10 mouse cellular contexts compared by ENCODE assay signal in genomic region chr2:164592014-164592413, GRCm38 (mm10). TPM values are rescaled to one million over a fixed set of nuclear protein-coding genes. Genes with fewer than 3 reads are reported as not detected.
DNase-seq lines count a peak whose midpoint lies in the region; ATAC-seq and TF ChIP-seq lines count a peak whose summit lies in the region.
"Had no signal": no experiment of that assay in that cellular context is flagged by ENCODE, and none has a peak within 500 bp of the region (broad histone marks: within the 10 kb centered on the region; RNA-seq: fewer than 3 reads in every experiment).

No protein-coding gene starts in this region.

- H3K4me1 ChIP-seq in intestine, embryonic 14.5 days (replicated peaks; ENCODE audit: control insufficient read depth, insufficient read depth, low read length) = no peaks in the 10 kb centered on the region
- H3K4me1 ChIP-seq in intestine, embryonic 16.5 days (ENCODE audit: control insufficient read depth, insufficient read depth, low read length) = no peaks in the 10 kb centered on the region
- H3K4me1 ChIP-seq in MEL (ENCODE audit: control insufficient read depth in 1 of 2, insufficient read depth in 2 of 2, low read length in 2 of 2) = no peaks in the 10 kb centered on the region
- H3K4me1 ChIP-seq in intestine, embryonic 15.5 days (replicated peaks) = no peaks in the 10 kb centered on the region
- H3K4me1 ChIP-seq: lung, embryonic 15.5 days had no signal

- no peaks in the 10 kb centered on the region for H3K27me3 ChIP-seq in intestine, embryonic 14.5 days (replicated peaks; ENCODE audit: control insufficient read depth, insufficient read depth, low read length)
- no peaks in the 10 kb centered on the region for H3K27me3 ChIP-seq in intestine, embryonic 16.5 days (replicated peaks; ENCODE audit: control insufficient read depth, insufficient read depth, low read length)
- H3K27me3 ChIP-seq in MEL (ENCODE audit: control insufficient read depth in 1 of 2, insufficient read depth in 2 of 2, low read length in 2 of 2) = peaks cover 0 to 5% of the 10 kb centered on the region in 2 experiments
- no peaks in the 10 kb centered on the region for H3K27me3 ChIP-seq in intestine, embryonic 15.5 days (replicated peaks)
- H3K27me3 ChIP-seq: lung, embryonic 15.5 days had no signal

- no peak overlapping the region for H3K9ac ChIP-seq in intestine, embryonic 14.5 days (ENCODE audit: low read length)
- no peak overlapping the region for H3K9ac ChIP-seq in intestine, embryonic 16.5 days (ENCODE audit: low read depth, low read length)
- no peak overlapping the region for H3K9ac ChIP-seq in MEL (ENCODE audit: control insufficient read depth, low read depth, low read length, poor library complexity, severe bottlenecking)
- H3K9ac ChIP-seq in intestine, embryonic 15.5 days = no peak overlapping the region
- H3K9ac ChIP-seq: lung, embryonic 15.5 days had no signal

- no peak overlapping the region for H3K27ac ChIP-seq in intestine, embryonic 14.5 days (ENCODE audit: low read depth)
- H3K27ac ChIP-seq in intestine, embryonic 16.5 days (ENCODE audit: low read length) = no peak overlapping the region
- no peak overlapping the region for H3K27ac ChIP-seq in MEL (ENCODE audit: control insufficient read depth, low read depth, low read length)
- no peak overlapping the region for H3K27ac ChIP-seq in intestine, embryonic 15.5 days
- H3K27ac ChIP-seq: lung, embryonic 15.5 days had no signal

- TF ChIP-seq EP300 in MEL (IDR thresholded peaks at IDR 0.05; ENCODE audit: low read depth in 1 of 2, low read length in 2 of 2) = no peak

- no peaks in the 10 kb centered on the region for H3K9me3 ChIP-seq in intestine, embryonic 14.5 days (ENCODE audit: control insufficient read depth, low read length)
- no peaks in the 10 kb centered on the region for H3K9me3 ChIP-seq in intestine, embryonic 16.5 days (ENCODE audit: control insufficient read depth, low read length)
- H3K9me3 ChIP-seq in MEL (replicated peaks; ENCODE audit: insufficient read depth, low read length) = no peaks in the 10 kb centered on the region
- no peaks in the 10 kb centered on the region for H3K9me3 ChIP-seq in intestine, embryonic 15.5 days
- H3K9me3 ChIP-seq: lung, embryonic 15.5 days had no signal

- no peak overlapping the region for H3K4me3 ChIP-seq in intestine, embryonic 14.5 days (ENCODE audit: low read depth, low read length)
- H3K4me3 ChIP-seq in intestine, embryonic 16.5 days (ENCODE audit: low read length) = no peak overlapping the region
- no peak overlapping the region for H3K4me3 ChIP-seq in MEL (ENCODE audit: control insufficient read depth in 1 of 2, insufficient read depth in 1 of 2, low read depth in 2 of 2, low read length in 2 of 2)
- H3K4me3 ChIP-seq in intestine, embryonic 15.5 days (replicated peaks) = no peak overlapping the region
- H3K4me3 ChIP-seq: erythroblast, embryonic 14.5 days; lung, embryonic 15.5 days had no signal

- DNase-seq in intestine, embryonic 14.5 days (ENCODE audit: low spot score) = peak; percentile 59
- peak; percentile 42 for DNase-seq in MEL (ENCODE audit: low read depth, low spot score)
- no peak for DNase-seq in T-cell, adult 2 months (ENCODE audit: low spot score)
- DNase-seq in ovary, postnatal 14 days (ENCODE audit: low spot score) = no peak

- H3K4me2 ChIP-seq in intestine, embryonic 14.5 days (ENCODE audit: low read length) = no peak overlapping the region
- no peak overlapping the region for H3K4me2 ChIP-seq in intestine, embryonic 16.5 days (ENCODE audit: low read depth, low read length)
- no peak overlapping the region for H3K4me2 ChIP-seq in intestine, embryonic 15.5 days (replicated peaks)
- H3K4me2 ChIP-seq: lung, embryonic 15.5 days had no signal

- no peaks in the 10 kb centered on the region; the same call in 1 of the 2 replicates for H3K79me2 ChIP-seq in MEL (ENCODE audit: control insufficient read depth, insufficient read depth, low read length, poor library complexity)

- peak; percentile 32; the same call in 1 of the 2 replicates for ATAC-seq in intestine, embryonic 14.5 days (replicated peaks; ENCODE audit: low FRiP score, low TSS enrichment, low read depth)
- ATAC-seq in intestine, embryonic 16.5 days = no peak
- peak; percentile 81 for ATAC-seq in common myeloid progenitor, adult 5-6 weeks (replicated peaks; ENCODE audit: low read depth, poor library complexity, severe bottlenecking)
- 0 out of 2 replicates have a peak, but pooled peaks have one; percentile 45 for ATAC-seq in intestine, embryonic 15.5 days
- ATAC-seq in megakaryocyte-erythroid progenitor cell, adult 5-6 weeks (replicated peaks; ENCODE audit: low FRiP score, low TSS enrichment, poor library complexity, severe bottlenecking) = 0 out of 2 replicates have a peak, but pooled peaks have one; percentile 44

- no peak for TF ChIP-seq POLR2A in MEL (IDR thresholded peaks at IDR 0.05; ENCODE audit: control insufficient read depth in 1 of 2, insufficient read depth in 1 of 2, low read depth in 1 of 2, low read length in 2 of 2, poor library complexity in 1 of 2)

- TF ChIP-seq RAD21 in MEL (IDR thresholded peaks at IDR 0.05; ENCODE audit: low read depth, low read length) = peak; percentile 92

- TF ChIP-seq CTCF in MEL (IDR thresholded peaks at IDR 0.05 in 2 of 3, conservative IDR thresholded peaks at IDR 0.05 in 1 of 3; ENCODE audit: control insufficient read depth in 1 of 3, insufficient read depth in 1 of 3, low read depth in 2 of 3, low read length in 3 of 3, poor library complexity in 1 of 3, severe bottlenecking in 1 of 3) = peak; percentile 57 to 91 (median 62)

- no peaks in the 10 kb centered on the region for H3K36me3 ChIP-seq in intestine, embryonic 14.5 days (ENCODE audit: control insufficient read depth, insufficient read depth, low read length)
- no peaks in the 10 kb centered on the region for H3K36me3 ChIP-seq in intestine, embryonic 16.5 days (ENCODE audit: control insufficient read depth, insufficient read depth, low read length)
- no peaks in the 10 kb centered on the region for H3K36me3 ChIP-seq in MEL (ENCODE audit: control insufficient read depth in 1 of 2, insufficient read depth in 2 of 2, low read length in 2 of 2)
- H3K36me3 ChIP-seq in intestine, embryonic 15.5 days = no peaks in the 10 kb centered on the region
- H3K36me3 ChIP-seq: lung, embryonic 15.5 days had no signal

- 8% methylated on average over 4 of the region's 4 CpGs for WGBS in intestine, embryonic 14.5 days
- 3% methylated on average over 4 of the region's 4 CpGs for WGBS in intestine, embryonic 16.5 days
- WGBS in intestine, embryonic 15.5 days = 7% methylated on average over 4 of the region's 4 CpGs

RNA-seq across cellular contexts. Expression of gene Eppin, which starts 1.4 kb away (rescaled TPM):
- not detected in 2 replicates for polyA plus RNA-seq in intestine, embryonic 14.5 days (2014; fragmentation: Nextera tagmentation; extraction: Ambion mirVana)
- polyA plus RNA-seq in intestine, embryonic 16.5 days (2015; fragmentation: Nextera tagmentation; extraction: Ambion mirVana) = not detected in 2 replicates
- not detected in 2 replicates for total RNA-seq in MEL (2012; rRNA removed)
- polyA plus RNA-seq in MEL (2012; ENCODE audit: insufficient read depth in 1 of 2, insufficient read length in 2 of 2, low read depth in 1 of 2, low replicate concordance in 2 of 2, missing spikeins in 1 of 2) = not detected
- total RNA-seq in common myeloid progenitor, adult 5-6 weeks (2017) = not detected in 2 replicates
- not detected in 2 replicates for polyA plus RNA-seq in intestine, embryonic 15.5 days (2015; fragmentation: Nextera tagmentation; extraction: Ambion mirVana)
- total RNA-seq in megakaryocyte-erythroid progenitor cell, adult 5-6 weeks (2014; fragmentation: Nextera tagmentation) = not detected in 2 replicates
- total RNA-seq in megakaryocyte-erythroid progenitor cell, adult 5-6 weeks (2017) = not detected in 2 replicates
- polyA plus RNA-seq: erythroblast, embryonic 14.5 days; lung, embryonic 15.5 days had no signal

RNA-seq across cellular contexts. Expression of gene Wfdc6a, which starts 6.8 kb away (rescaled TPM):
- 1.5 and 3.2 TPM in 2 replicates for polyA plus RNA-seq in intestine, embryonic 14.5 days (2014; fragmentation: Nextera tagmentation; extraction: Ambion mirVana)
- 0.59 and 1.4 TPM in 2 replicates for polyA plus RNA-seq in intestine, embryonic 16.5 days (2015; fragmentation: Nextera tagmentation; extraction: Ambion mirVana)
- not detected in 2 replicates for total RNA-seq in MEL (2012; rRNA removed)
- not detected for polyA plus RNA-seq in MEL (2012; ENCODE audit: insufficient read depth in 1 of 2, insufficient read length in 2 of 2, low read depth in 1 of 2, low replicate concordance in 2 of 2, missing spikeins in 1 of 2)
- total RNA-seq in common myeloid progenitor, adult 5-6 weeks (2017) = not detected in 2 replicates
- polyA plus RNA-seq in intestine, embryonic 15.5 days (2015; fragmentation: Nextera tagmentation; extraction: Ambion mirVana) = 0.85 and 1.7 TPM in 2 replicates
- total RNA-seq in megakaryocyte-erythroid progenitor cell, adult 5-6 weeks (2014; fragmentation: Nextera tagmentation) = not detected in 2 replicates
- total RNA-seq in megakaryocyte-erythroid progenitor cell, adult 5-6 weeks (2017) = not detected in 2 replicates
- polyA plus RNA-seq: erythroblast, embryonic 14.5 days had no signal

RNA-seq across cellular contexts. Expression of gene Spint3, which starts 18.8 kb away (rescaled TPM):
- not detected in 2 replicates for polyA plus RNA-seq in intestine, embryonic 14.5 days (2014; fragmentation: Nextera tagmentation; extraction: Ambion mirVana)
- polyA plus RNA-seq in intestine, embryonic 16.5 days (2015; fragmentation: Nextera tagmentation; extraction: Ambion mirVana) = not detected in 2 replicates
- not detected in 2 replicates for total RNA-seq in MEL (2012; rRNA removed)
- polyA plus RNA-seq in MEL (2012; ENCODE audit: insufficient read depth in 1 of 2, insufficient read length in 2 of 2, low read depth in 1 of 2, low replicate concordance in 2 of 2, missing spikeins in 1 of 2) = not detected
- total RNA-seq in common myeloid progenitor, adult 5-6 weeks (2017) = not detected in 2 replicates
- not detected in 2 replicates for polyA plus RNA-seq in intestine, embryonic 15.5 days (2015; fragmentation: Nextera tagmentation; extraction: Ambion mirVana)
- not detected in 2 replicates for total RNA-seq in megakaryocyte-erythroid progenitor cell, adult 5-6 weeks (2014; fragmentation: Nextera tagmentation)
- not detected in 2 replicates for total RNA-seq in megakaryocyte-erythroid progenitor cell, adult 5-6 weeks (2017)
- polyA plus RNA-seq: erythroblast, embryonic 14.5 days; lung, embryonic 15.5 days had no signal

RNA-seq across cellular contexts. Expression of gene Wfdc6b, which starts 21.3 kb away (rescaled TPM):
- polyA plus RNA-seq in intestine, embryonic 14.5 days (2014; fragmentation: Nextera tagmentation; extraction: Ambion mirVana) = not detected in 2 replicates
- not detected in 2 replicates for polyA plus RNA-seq in intestine, embryonic 16.5 days (2015; fragmentation: Nextera tagmentation; extraction: Ambion mirVana)
- total RNA-seq in MEL (2012; rRNA removed) = not detected in 2 replicates
- polyA plus RNA-seq in MEL (2012; ENCODE audit: insufficient read depth in 1 of 2, insufficient read length in 2 of 2, low read depth in 1 of 2, low replicate concordance in 2 of 2, missing spikeins in 1 of 2) = not detected
- total RNA-seq in common myeloid progenitor, adult 5-6 weeks (2017) = not detected in 2 replicates
- not detected in 2 replicates for polyA plus RNA-seq in intestine, embryonic 15.5 days (2015; fragmentation: Nextera tagmentation; extraction: Ambion mirVana)
- not detected in 2 replicates for total RNA-seq in megakaryocyte-erythroid progenitor cell, adult 5-6 weeks (2014; fragmentation: Nextera tagmentation)
- total RNA-seq in megakaryocyte-erythroid progenitor cell, adult 5-6 weeks (2017) = not detected in 2 replicates
- polyA plus RNA-seq: erythroblast, embryonic 14.5 days; lung, embryonic 15.5 days had no signal

RNA-seq across cellular contexts. Expression of gene Wfdc8, which starts 21.4 kb away (rescaled TPM):
- not detected in 2 replicates for polyA plus RNA-seq in intestine, embryonic 14.5 days (2014; fragmentation: Nextera tagmentation; extraction: Ambion mirVana)
- not detected in 2 replicates for polyA plus RNA-seq in intestine, embryonic 16.5 days (2015; fragmentation: Nextera tagmentation; extraction: Ambion mirVana)
- total RNA-seq in MEL (2012; rRNA removed) = not detected in 2 replicates
- not detected for polyA plus RNA-seq in MEL (2012; ENCODE audit: insufficient read depth in 1 of 2, insufficient read length in 2 of 2, low read depth in 1 of 2, low replicate concordance in 2 of 2, missing spikeins in 1 of 2)
- total RNA-seq in common myeloid progenitor, adult 5-6 weeks (2017) = not detected in 2 replicates
- polyA plus RNA-seq in intestine, embryonic 15.5 days (2015; fragmentation: Nextera tagmentation; extraction: Ambion mirVana) = not detected in 2 replicates
- not detected in 2 replicates for total RNA-seq in megakaryocyte-erythroid progenitor cell, adult 5-6 weeks (2014; fragmentation: Nextera tagmentation)
- total RNA-seq in megakaryocyte-erythroid progenitor cell, adult 5-6 weeks (2017) = not detected in 2 replicates
- polyA plus RNA-seq: erythroblast, embryonic 14.5 days; lung, embryonic 15.5 days had no signal

Comparison
In these comparisons a context has a peak if more than half of its experiments do, and no peak if none do; other contexts are left out.
1. DNase-seq: peak in intestine, embryonic 14.5 days (single experiment) and MEL (single experiment); none in T-cell, adult 2 months (single experiment) and ovary, postnatal 14 days (single experiment).